Mouse (Mus musculus) adipocyte (in vitro differentiated cells): ENCODE results near the gene Nfix.

ENCODE experiments used
- DNase-seq: peaks from one replicate; pipeline ENCODE4 v3.0.0-alpha.2; 2016; ENCODE audit warnings: low spot score

Gene Nfix

GRCm38 (mm10) chr8:84799999-84800831 lies at the start of gene Nfix:
Gene Nfix (minus strand): TSS chr8:84800344.
- DNase-seq = peak; percentile 73

- DNase-seq = no peak
These were observed 47.7 kb upstream of the Nfix start for GRCm38 (mm10) chr8:84847684-84848435.

- peak; percentile 100 for DNase-seq
These were observed 46.8 kb upstream of the Nfix start, which contains the start of gene Calr for GRCm38 (mm10) chr8:84846722-84847572. Gene Calr (minus strand): TSS chr8:84846934.

GRCm38 (mm10) chr8:84846094-84846721 lies 46.1 kb upstream of the Nfix start:
- DNase-seq = peak; percentile 52

- DNase-seq = peak; percentile 68
These were observed 45.4 kb upstream of the Nfix start for GRCm38 (mm10) chr8:84845355-84846093.

GRCm38 (mm10) chr8:84844397-84845070 lies 44.4 kb upstream of the Nfix start:
- no peak for DNase-seq

GRCm38 (mm10) chr8:84841514-84841913 lies 41.4 kb upstream of the Nfix start:
- DNase-seq = no peak

- peak; percentile 98 for DNase-seq
These were observed 40.3 kb upstream of the Nfix start, which contains the start of gene Rad23a for GRCm38 (mm10) chr8:84840248-84840999. Gene Rad23a (minus strand): TSS chr8:84840665.

GRCm38 (mm10) chr8:84839875-84840247 lies 39.7 kb upstream of the Nfix start:
- no peak for DNase-seq

- no peak for DNase-seq
These were observed 39.3 kb upstream of the Nfix start for GRCm38 (mm10) chr8:84839411-84839810.

GRCm38 (mm10) chr8:84838513-84838912 lies 38.4 kb upstream of the Nfix start:
- DNase-seq = no peak

GRCm38 (mm10) chr8:84837912-84838470 lies 37.8 kb upstream of the Nfix start:
- no peak for DNase-seq

- no peak for DNase-seq
These were observed 37.2 kb upstream of the Nfix start for GRCm38 (mm10) chr8:84837149-84837911.

GRCm38 (mm10) chr8:84834866-84835855 lies 35.0 kb upstream of the Nfix start:
- DNase-seq = no peak

GRCm38 (mm10) chr8:84834002-84834865 lies 34.1 kb upstream of the Nfix start:
- no peak for DNase-seq
